In genomic region chr4:135248250-135249018, GRCm38 (mm10) we compare ENCODE assay signal across 12 mouse cellular contexts. TPM values are rescaled to one million over a fixed set of nuclear protein-coding genes. Genes with fewer than 3 reads are reported as not detected.
DNase-seq lines count a peak whose midpoint lies in the region; ATAC-seq lines count a peak whose summit lies in the region.
"Had no signal": no experiment of that assay in that cellular context is flagged by ENCODE, and none has a peak within 500 bp of the region (broad histone marks: within the 10 kb centered on the region; RNA-seq: fewer than 3 reads in every experiment).

No protein-coding gene starts in this region.

- H3K27ac ChIP-seq in heart, embryonic 12.5 days (ENCODE audit: poor library complexity, severe bottlenecking): peak overlapping the region; percentile 3; the same call in 1 of the 2 replicates
- H3K27ac ChIP-seq in limb, embryonic 12.5 days: 0 out of 2 replicates have a peak overlapping the region, but pooled peaks have one; percentile 24

- DNase-seq in heart, postnatal 4 days: no peak
- peak; percentile 9 to 21 for DNase-seq in thymus, postnatal 36 days
- DNase-seq in spleen, postnatal 14 days (ENCODE audit: low spot score in 2 of 2): no peak
- DNase-seq in adrenal gland, postnatal 14 days: no peak
- DNase-seq: adrenal gland, postnatal 25 days; cerebellum, postnatal 10 days; lung, postnatal 36 days had no signal

- H3K36me3 ChIP-seq in heart, embryonic 12.5 days: peaks cover 13% of the 10 kb centered on the region
- H3K36me3 ChIP-seq in megakaryocyte, embryonic 14.5 days (replicated peaks; ENCODE audit: low read length): peaks cover 78% of the 10 kb centered on the region
- peaks cover 8% of the 10 kb centered on the region for H3K36me3 ChIP-seq in limb, embryonic 12.5 days
- H3K36me3 ChIP-seq: neural tube, embryonic 15.5 days had no signal

- no peak overlapping the region for H3K4me2 ChIP-seq in heart, embryonic 12.5 days
- H3K4me2 ChIP-seq in limb, embryonic 12.5 days: no peak overlapping the region
- H3K4me2 ChIP-seq: neural tube, embryonic 15.5 days had no signal

- no peak for ATAC-seq in heart, embryonic 12.5 days (ENCODE audit: insufficient number of reproducible peaks, low FRiP score)
- no peak for ATAC-seq in megakaryocyte, adult 5-6 weeks (ENCODE audit: poor library complexity, severe bottlenecking)
- no peak for ATAC-seq in limb, embryonic 12.5 days (ENCODE audit: insufficient number of reproducible peaks, insufficient read depth, low FRiP score, low TSS enrichment, low read depth)

- H3K4me3 ChIP-seq in heart, embryonic 12.5 days: no peak overlapping the region
- H3K4me3 ChIP-seq in megakaryocyte, embryonic 14.5 days (replicated peaks): peak overlapping the region; percentile 51
- H3K4me3 ChIP-seq in limb, embryonic 12.5 days (replicated peaks): no peak overlapping the region
- H3K4me3 ChIP-seq: neural tube, embryonic 15.5 days had no signal

- WGBS in heart, embryonic 12.5 days: 71% methylated on average over 9 of the region's 9 CpGs
- 80% methylated on average over 9 of the region's 9 CpGs for whole genome bisulfite sequencing in limb, embryonic 12.5 days

- H3K4me1 ChIP-seq in heart, embryonic 12.5 days (replicated peaks): peaks cover 68% of the 10 kb centered on the region
- peaks cover 100% of the 10 kb centered on the region for H3K4me1 ChIP-seq in megakaryocyte, embryonic 14.5 days
- peaks cover 38% of the 10 kb centered on the region for H3K4me1 ChIP-seq in limb, embryonic 12.5 days (replicated peaks)

- H3K9me3 ChIP-seq in heart, embryonic 12.5 days (replicated peaks): no peaks in the 10 kb centered on the region
- peaks cover 12% of the 10 kb centered on the region for H3K9me3 ChIP-seq in megakaryocyte, embryonic 14.5 days
- H3K9me3 ChIP-seq in limb, embryonic 12.5 days: 0 out of 2 replicates have a peak, but pooled peaks cover 7% of the 10 kb centered on the region
- H3K9me3 ChIP-seq: neural tube, embryonic 15.5 days had no signal

- H3K9ac ChIP-seq in heart, embryonic 12.5 days: peak overlapping the region; percentile 43
- 0 out of 2 replicates have a peak overlapping the region, but pooled peaks have one; percentile 12 for H3K9ac ChIP-seq in limb, embryonic 12.5 days (replicated peaks)
- H3K9ac ChIP-seq: neural tube, embryonic 15.5 days had no signal

- H3K27me3 ChIP-seq in heart, embryonic 12.5 days (replicated peaks): no peaks in the 10 kb centered on the region
- H3K27me3 ChIP-seq in megakaryocyte, embryonic 14.5 days (replicated peaks): no peaks in the 10 kb centered on the region
- H3K27me3 ChIP-seq in limb, embryonic 12.5 days: no peaks in the 10 kb centered on the region
- H3K27me3 ChIP-seq: neural tube, embryonic 15.5 days had no signal

RNA-seq across cellular contexts. Expression of gene Clic4, which starts 24.2 kb away (rescaled TPM):
- 291 and 300 TPM in 2 replicates for polyA plus RNA-seq in heart, embryonic 12.5 days (2016; fragmentation: Nextera tagmentation; extraction: Ambion mirVana)
- 100 to 1,000 TPM; 313 to 318 TPM for total RNA-seq in heart, postnatal 4 days (2021)
- polyA plus RNA-seq in megakaryocyte, embryonic 14.5 days (2012; ENCODE audit: insufficient read depth, low replicate concordance): 19.4 and 27.6 TPM in 2 replicates
- 28.4 and 29.7 TPM in 2 replicates for total RNA-seq in megakaryocyte, adult 5-6 weeks (2015)
- 32.3 and 39.2 TPM in 2 replicates for total RNA-seq in megakaryocyte, adult 5-6 weeks (2017)
- polyA plus RNA-seq in limb, embryonic 12.5 days (2016; fragmentation: Nextera tagmentation; extraction: Ambion mirVana): 191 and 199 TPM in 2 replicates
- 95.7 and 116 TPM in 2 replicates for total RNA-seq in adrenal gland, postnatal 14 days (2021)

Comparison
In these comparisons a context has a peak if more than half of its experiments do, and no peak if none do; other contexts are left out.
1. DNase-seq: peak in thymus, postnatal 36 days (2 of 2); none in heart, postnatal 4 days (single experiment), spleen, postnatal 14 days (0 of 2) and adrenal gland, postnatal 14 days (single experiment).